Mouse (Mus musculus) MEL (cell line): ENCODE data around the gene Abcc2. TPM values are rescaled to one million over a fixed set of nuclear protein-coding genes. Genes with fewer than 3 reads are reported as not detected.
A peak's percentile ranks its signal among the peaks of the same experiment; 100 is the strongest.

Experiments used
- DNase-seq: peaks from one replicate; pipeline ENCODE4 v3.0.0; 2011; ENCODE audit warnings: low read depth, low spot score
- H3K27ac ChIP-seq: 2 replicates; pipeline ENCODE4 v1.5.1; 2012; ENCODE audit warnings: low read depth, mild to moderate bottlenecking, control low read depth, low read length, moderate library complexity; ENCODE audit not compliant: control insufficient read depth
- H3K27me3 ChIP-seq, 2 experiments: fragments of 150-350 bp in 1 of 2; sonication (generic) in 1 of 2; 2 replicates each; pipeline ENCODE4 v1.6.1; 2012; ENCODE audit warnings: low read length in 2 of 2, mild to moderate bottlenecking in 2 of 2, improper control_type of control experiment in 1 of 2, moderate library complexity in 1 of 2; ENCODE audit not compliant: insufficient read depth in 2 of 2, control insufficient read depth in 1 of 2
- H3K36me3 ChIP-seq, 2 experiments: 2 replicates each; pipeline ENCODE4 v1.6.1; 2012 to 2014; ENCODE audit warnings: low read length in 2 of 2, improper control_type of control experiment in 1 of 2, inconsistent platforms in 1 of 2, mild to moderate bottlenecking in 1 of 2; ENCODE audit not compliant: insufficient read depth in 2 of 2, control insufficient read depth in 1 of 2
- H3K4me1 ChIP-seq, 2 experiments: fragments of 150-350 bp in 1 of 2; sonication (generic) in 1 of 2; 2 replicates each; pipeline ENCODE4 v1.6.1; 2012; ENCODE audit warnings: low read length in 2 of 2, improper control_type of control experiment in 1 of 2, mild to moderate bottlenecking in 1 of 2; ENCODE audit not compliant: insufficient read depth in 2 of 2, control insufficient read depth in 1 of 2
- H3K4me3 ChIP-seq, 2 experiments: fragments of 150-350 bp in 1 of 2; sonication (generic) in 1 of 2; 2 replicates each; pipeline ENCODE4 v1.5.1; 2012; ENCODE audit warnings: low read depth in 2 of 2, low read length in 2 of 2, mild to moderate bottlenecking in 2 of 2, moderate library complexity in 2 of 2, control low read depth in 1 of 2, improper control_type of control experiment in 1 of 2; ENCODE audit not compliant: control insufficient read depth in 1 of 2, insufficient read depth in 1 of 2
- H3K79me2 ChIP-seq: 2 replicates; pipeline ENCODE4 v1.6.1; 2012; ENCODE audit warnings: mild to moderate bottlenecking, low read length, moderate library complexity; ENCODE audit not compliant: control insufficient read depth, poor library complexity, insufficient read depth
- H3K9ac ChIP-seq: 2 replicates; pipeline ENCODE4 v1.6.1; 2012; ENCODE audit warnings: low read depth, mild to moderate bottlenecking, control low read depth, low read length, moderate library complexity; ENCODE audit not compliant: control insufficient read depth, poor library complexity, severe bottlenecking
- H3K9me3 ChIP-seq: fragments of 150-350 bp; sonication (generic); replicated peaks from 2 replicates; pipeline ENCODE4 v1.6.1; 2012; ENCODE audit warnings: mild to moderate bottlenecking, low read length, improper control_type of control experiment, moderate library complexity; ENCODE audit not compliant: insufficient read depth
- E2F4 ChIP-seq: IDR thresholded peaks from 2 replicates; pipeline ENCODE4 v1.6.1; 2011; ENCODE audit warnings: low read depth, low read length, improper control_type of control experiment, borderline replicate concordance
- ELF1 ChIP-seq: IDR thresholded peaks from 2 replicates; pipeline ENCODE4 v1.6.1; 2014; ENCODE audit warnings: low read depth, mild to moderate bottlenecking, inconsistent platforms, low read length, improper control_type of control experiment, moderate library complexity
- EP300 ChIP-seq, 2 experiments: IDR thresholded peaks; 2 replicates each; pipeline ENCODE4 v1.6.1; 2011; ENCODE audit warnings: improper control_type of control experiment in 2 of 2, low read length in 2 of 2, low read depth in 1 of 2, mild to moderate bottlenecking in 1 of 2
- ETS1 ChIP-seq: IDR thresholded peaks from 2 replicates; pipeline ENCODE4 v1.6.1; 2012; ENCODE audit warnings: low read depth, mild to moderate bottlenecking, inconsistent platforms, low read length, improper control_type of control experiment, moderate library complexity
- MAFK ChIP-seq: IDR thresholded peaks from 2 replicates; pipeline ENCODE4 v1.6.1; 2011; ENCODE audit warnings: low read depth, mild to moderate bottlenecking, low read length, improper control_type of control experiment, borderline replicate concordance
- MEF2A ChIP-seq: IDR thresholded peaks from 2 replicates; pipeline ENCODE4 v1.6.1; 2014; ENCODE audit warnings: low read depth, mild to moderate bottlenecking, inconsistent platforms, low read length, improper control_type of control experiment; ENCODE audit not compliant: poor library complexity, insufficient replicate concordance, severe bottlenecking; ENCODE audit errors: extremely low read depth
- MXI1 ChIP-seq: IDR thresholded peaks from 2 replicates; pipeline ENCODE4 v1.6.1; 2011; ENCODE audit warnings: mild to moderate bottlenecking, low read depth, low read length, improper control_type of control experiment
- MYC ChIP-seq: IDR thresholded peaks from 2 replicates; pipeline ENCODE4 v1.6.1; 2011; ENCODE audit warnings: low read depth, mild to moderate bottlenecking, low read length, improper control_type of control experiment, moderate library complexity
- NELFE ChIP-seq: IDR thresholded peaks from 2 replicates; pipeline ENCODE4 v1.6.1; 2011; ENCODE audit warnings: low read depth, low read length, improper control_type of control experiment
- RAD21 ChIP-seq: IDR thresholded peaks from 2 replicates; pipeline ENCODE4 v1.6.1; 2011; ENCODE audit warnings: mild to moderate bottlenecking, low read depth, low read length, improper control_type of control experiment
- RCOR1 ChIP-seq: IDR thresholded peaks from 2 replicates; pipeline ENCODE4 v1.6.1; 2012; ENCODE audit warnings: low read depth, mild to moderate bottlenecking, inconsistent platforms, low read length, improper control_type of control experiment
- SIN3A ChIP-seq: IDR thresholded peaks from 2 replicates; pipeline ENCODE4 v1.6.1; 2012; ENCODE audit warnings: low read length, improper control_type of control experiment, inconsistent platforms
- SMC3 ChIP-seq: IDR thresholded peaks from 2 replicates; pipeline ENCODE4 v1.6.1; 2011; ENCODE audit warnings: low read depth, low read length, improper control_type of control experiment
- UBTF ChIP-seq: IDR thresholded peaks from 2 replicates; pipeline ENCODE4 v1.6.1; 2012; ENCODE audit warnings: low read depth, mild to moderate bottlenecking, inconsistent platforms, low read length, improper control_type of control experiment, moderate library complexity, borderline replicate concordance; ENCODE audit not compliant: insufficient read depth
- ZC3H11A ChIP-seq: IDR thresholded peaks from 2 replicates; pipeline ENCODE4 v1.6.1; 2012; ENCODE audit warnings: low read depth, mild to moderate bottlenecking, inconsistent platforms, low read length, improper control_type of control experiment
- polyA plus RNA-seq, 2 experiments: library from polyadenylated mRNA; stranded (reverse) in 1 of 2; unstranded in 1 of 2; fragments of >175 nt in 1 of 2; fragments of >200 nt in 1 of 2; gene quantifications; 2 replicates each; pipeline versions ENCODE4 v1.2.1 to v1.2.4; 2012; ENCODE audit warnings: low replicate concordance in 2 of 2, low read depth in 1 of 2; ENCODE audit not compliant: insufficient read length in 2 of 2, insufficient read depth in 1 of 2, missing spikeins in 1 of 2
- total RNA-seq: library from RNA; depleted of rRNA; stranded (reverse); fragments of 300-350 nt; gene quantifications from 2 replicates; pipeline ENCODE4 v1.2.3, GENCODE M21; 2012

Abcc2 gene
- total and polyA plus RNA-seq, 3 experiments = 0.04 TPM; not detected in 2

GRCm38 (mm10) chr19:43769366-43769960, 12.5 kb upstream of the Abcc2 start:
- Histone ChIP-seq H3K9ac (no peak overlapping the region), H3K4me3 (no peak overlapping the region), H3K4me1 (peaks cover 8 to 10% of the 10 kb centered on the region in 2 experiments), H3K79me2 (no peaks in the 10 kb centered on the region), H3K9me3 (no peaks in the 10 kb centered on the region), H3K27ac (no peak overlapping the region), H3K27me3 (no peaks in the 10 kb centered on the region), H3K36me3 (peaks cover 0 to 17% of the 10 kb centered on the region in 2 experiments; a peak in 2 of 4 replicates)
- no peak for DNase-seq
- TF ChIP-seq ETS1 (no peak), NELFE (no peak), MXI1 (no peak), SIN3A (no peak), RAD21 (no peak)

GRCm38 (mm10) chr19:43770584-43770983, 11.4 kb upstream of the Abcc2 start:
- Histone ChIP-seq H3K79me2 (no peaks in the 10 kb centered on the region), H3K9ac (peak overlapping the region; percentile 19; the same call in 1 of the 2 replicates), H3K27ac (peak overlapping the region; percentile 58), H3K27me3 (no peaks in the 10 kb centered on the region), H3K4me1 (peaks cover 11 to 19% of the 10 kb centered on the region in 2 experiments), H3K9me3 (no peaks in the 10 kb centered on the region), H3K4me3 (peak overlapping the region in 1 of 2 experiments; percentile 13; a peak in 2 of 4 replicates), H3K36me3 (peaks cover 0 to 26% of the 10 kb centered on the region in 2 experiments; a peak in 2 of 4 replicates)
- DNase-seq = peak; percentile 76
- TF ChIP-seq ETS1 (0 out of 2 replicates have a peak, but pooled peaks have one; percentile 33), MYC (no peak), ELF1 (0 out of 2 replicates have a peak, but pooled peaks have one; percentile 11), E2F4 (no peak), MAFK (no peak), SIN3A (0 out of 2 replicates have a peak, but pooled peaks have one; percentile 36), UBTF (no peak), MEF2A (no peak), SMC3 (no peak), EP300 (IDR thresholded peaks at IDR 0.05; ENCODE audit: low read depth in 1 of 2, low read length in 2 of 2) (peak in 1 of 2 experiments; percentile 47; a peak in 2 of 4 replicates), RCOR1 (no peak), ZC3H11A (no peak)
